Mouse (Mus musculus): Measurements from ENCODE around the gene St6galnac3. TPM values are rescaled to one million over a fixed set of nuclear protein-coding genes. Genes with fewer than 3 reads are reported as not detected.
A peak's percentile ranks its signal among the peaks of the same experiment; 100 is the strongest.

Gene St6galnac3
- polyA plus RNA-seq, 1 experiment from 2014 or later: 26.6 TPM

DNA sequence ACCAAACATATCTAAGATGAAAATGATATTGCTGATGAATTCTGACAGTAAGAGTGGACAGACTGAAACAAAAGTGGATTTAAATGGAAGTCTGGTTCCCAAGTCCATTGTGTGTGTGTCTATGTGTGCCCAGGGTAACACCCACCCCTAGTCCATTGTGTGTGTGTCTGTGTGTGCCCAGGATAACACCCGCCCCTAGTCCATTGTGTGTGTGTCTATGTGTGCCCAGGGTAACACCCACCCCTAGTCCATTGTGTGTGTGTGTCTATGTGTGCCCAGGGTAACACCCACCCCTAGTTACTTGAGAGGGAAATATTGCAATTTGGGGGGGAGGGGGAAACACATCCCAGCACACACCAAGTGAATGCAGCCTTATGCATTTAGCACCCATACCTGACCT lies 318.1 kb downstream of the St6galnac3 start:
- no peak overlapping the region for H3K4me3 ChIP-seq (replicated peaks; ENCODE audit: low read depth, low read length)
- H3K36me3 ChIP-seq (ENCODE audit: control insufficient read depth, insufficient read depth, low read length): no peaks in the 10 kb centered on the region
- no peak for DNase-seq
- no peaks in the 10 kb centered on the region for H3K27me3 ChIP-seq (ENCODE audit: control insufficient read depth, insufficient read depth, low read length)
- H3K4me2 ChIP-seq (ENCODE audit: low read length): no peak overlapping the region
- H3K27ac ChIP-seq (replicated peaks; ENCODE audit: low read depth, low read length): no peak overlapping the region
- no peak overlapping the region for H3K9ac ChIP-seq (replicated peaks; ENCODE audit: low read length)
- peaks cover 24% of the 10 kb centered on the region for H3K4me1 ChIP-seq (ENCODE audit: control insufficient read depth, insufficient read depth, low read length)
- no peaks in the 10 kb centered on the region for H3K9me3 ChIP-seq (ENCODE audit: control insufficient read depth, low read length)
- no peak for ATAC-seq (ENCODE audit: low FRiP score, low TSS enrichment)
- WGBS: 100% methylated on average over 1 of the region's 1 CpGs

DNA sequence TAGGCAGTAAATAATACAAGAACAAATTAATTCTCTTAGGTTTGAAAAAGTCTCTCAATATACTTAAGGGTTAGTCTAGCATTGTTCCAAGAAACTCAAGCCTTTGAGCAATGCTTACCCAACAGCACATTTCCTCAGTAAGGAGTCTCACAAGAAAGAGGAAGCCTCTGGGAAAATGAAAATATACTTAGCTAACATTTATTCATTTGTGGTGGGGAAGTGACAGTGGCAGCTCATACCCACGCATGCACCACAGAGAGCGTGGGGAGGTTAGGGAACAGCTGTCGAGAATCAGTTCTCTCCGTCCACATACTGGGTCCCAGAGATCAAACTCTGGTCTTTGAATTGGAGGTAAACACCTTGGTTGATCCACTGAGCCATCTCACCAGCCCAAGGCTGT lies 318.8 kb downstream of the St6galnac3 start:
- no peak overlapping the region for H3K9ac ChIP-seq (replicated peaks; ENCODE audit: low read length)
- H3K27ac ChIP-seq (replicated peaks; ENCODE audit: low read depth, low read length): peak overlapping the region; percentile 33; the same call in 1 of the 2 replicates
- H3K4me3 ChIP-seq (replicated peaks; ENCODE audit: low read depth, low read length): no peak overlapping the region
- peaks cover 24% of the 10 kb centered on the region for H3K4me1 ChIP-seq (ENCODE audit: control insufficient read depth, insufficient read depth, low read length)
- H3K36me3 ChIP-seq (ENCODE audit: control insufficient read depth, insufficient read depth, low read length): no peaks in the 10 kb centered on the region
- ATAC-seq (ENCODE audit: low FRiP score, low TSS enrichment): no peak
- no peak for DNase-seq
- no peaks in the 10 kb centered on the region for H3K27me3 ChIP-seq (ENCODE audit: control insufficient read depth, insufficient read depth, low read length)
- no peaks in the 10 kb centered on the region for H3K9me3 ChIP-seq (ENCODE audit: control insufficient read depth, low read length)
- H3K4me2 ChIP-seq (ENCODE audit: low read length): no peak overlapping the region
- 76% methylated on average over 4 of the region's 4 CpGs for WGBS

DNA sequence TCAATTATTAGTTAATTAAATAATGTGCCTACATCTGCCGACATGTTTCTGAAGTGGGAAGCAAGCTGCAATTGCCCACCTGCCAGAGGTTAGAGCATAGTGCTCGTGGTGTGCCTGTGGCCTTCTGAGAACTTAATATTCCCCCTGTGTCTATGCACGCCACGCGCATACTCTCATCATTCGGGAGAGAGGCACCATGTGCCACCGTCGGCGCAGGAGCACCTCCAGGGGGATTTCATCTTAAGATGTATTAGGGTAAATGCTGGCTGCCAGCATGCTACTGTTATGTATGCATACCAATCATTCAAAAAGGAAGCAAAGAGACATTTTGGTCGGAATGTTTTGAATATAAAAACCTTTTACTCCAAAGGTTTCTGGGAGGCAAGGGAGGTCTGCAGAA lies 319.3 kb downstream of the St6galnac3 start:
- H3K4me1 ChIP-seq (ENCODE audit: control insufficient read depth, insufficient read depth, low read length): peaks cover 24% of the 10 kb centered on the region
- 31% methylated on average over 10 of the region's 10 CpGs for WGBS
- H3K4me3 ChIP-seq (replicated peaks; ENCODE audit: low read depth, low read length): no peak overlapping the region
- H3K9me3 ChIP-seq (ENCODE audit: control insufficient read depth, low read length): no peaks in the 10 kb centered on the region
- peak overlapping the region; percentile 33 for H3K27ac ChIP-seq (replicated peaks; ENCODE audit: low read depth, low read length)
- H3K9ac ChIP-seq (replicated peaks; ENCODE audit: low read length): no peak overlapping the region
- DNase-seq (peak; percentile 61), ATAC-seq (ENCODE audit: low FRiP score, low TSS enrichment) (no peak)
- H3K4me2 ChIP-seq (ENCODE audit: low read length): no peak overlapping the region
- no peaks in the 10 kb centered on the region for H3K27me3 ChIP-seq (ENCODE audit: control insufficient read depth, insufficient read depth, low read length)
- H3K36me3 ChIP-seq (ENCODE audit: control insufficient read depth, insufficient read depth, low read length): no peaks in the 10 kb centered on the region

DNA sequence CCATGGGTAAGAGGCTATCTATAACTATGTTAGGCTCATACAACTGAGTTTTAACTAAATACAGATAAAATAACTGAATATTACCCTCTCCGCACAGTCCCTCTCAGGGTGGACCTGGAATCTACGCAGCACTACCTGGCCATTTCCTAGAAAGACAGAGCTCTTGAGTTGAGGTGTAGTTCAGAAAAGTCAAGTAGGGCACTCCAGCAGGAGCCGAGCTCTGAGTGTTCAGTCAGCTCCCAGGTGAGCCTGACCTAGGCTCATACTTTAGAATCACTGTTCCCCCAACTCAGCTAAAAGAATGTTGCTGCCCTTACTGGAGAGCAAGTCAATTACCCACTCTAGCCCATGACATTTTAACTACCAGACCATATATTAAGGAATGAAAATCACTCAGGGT lies 324.7 kb downstream of the St6galnac3 start:
- no peak overlapping the region for H3K4me3 ChIP-seq (replicated peaks; ENCODE audit: low read depth, low read length)
- peaks cover 1% of the 10 kb centered on the region for H3K4me1 ChIP-seq (ENCODE audit: control insufficient read depth, insufficient read depth, low read length)
- H3K9me3 ChIP-seq (ENCODE audit: control insufficient read depth, low read length): no peaks in the 10 kb centered on the region
- H3K4me2 ChIP-seq (ENCODE audit: low read length): no peak overlapping the region
- no peak overlapping the region for H3K27ac ChIP-seq (replicated peaks; ENCODE audit: low read depth, low read length)
- ATAC-seq (ENCODE audit: low FRiP score, low TSS enrichment): no peak
- no peaks in the 10 kb centered on the region for H3K36me3 ChIP-seq (ENCODE audit: control insufficient read depth, insufficient read depth, low read length)
- 98% methylated on average over 3 of the region's 3 CpGs for WGBS
- no peak for DNase-seq
- H3K9ac ChIP-seq (replicated peaks; ENCODE audit: low read length): no peak overlapping the region
- no peaks in the 10 kb centered on the region for H3K27me3 ChIP-seq (ENCODE audit: control insufficient read depth, insufficient read depth, low read length)

DNA sequence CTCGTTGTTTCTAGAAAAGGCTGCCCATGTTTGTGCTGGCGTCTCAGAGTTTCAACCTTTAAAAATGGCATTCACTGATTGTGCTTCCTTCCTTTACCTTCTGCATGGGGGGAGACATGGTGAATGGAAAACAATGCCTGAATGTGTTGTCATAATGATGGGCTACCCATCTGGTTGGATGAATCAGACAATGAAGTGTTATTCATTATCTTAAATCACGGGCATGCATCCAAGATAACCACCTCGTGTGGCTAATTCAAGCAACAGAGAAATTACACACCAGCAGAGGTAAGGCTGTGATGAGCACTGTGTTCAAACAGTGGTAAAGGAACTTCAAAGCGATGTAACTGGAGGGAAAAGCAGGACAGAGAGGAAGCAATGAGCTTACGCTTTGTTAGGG lies 325.4 kb downstream of the St6galnac3 start:
- Histone ChIP-seq H3K27ac (replicated peaks; ENCODE audit: low read depth, low read length) (no peak overlapping the region), H3K27me3 (ENCODE audit: control insufficient read depth, insufficient read depth, low read length) (no peaks in the 10 kb centered on the region), H3K4me3 (replicated peaks; ENCODE audit: low read depth, low read length) (no peak overlapping the region), H3K9ac (replicated peaks; ENCODE audit: low read length) (no peak overlapping the region), H3K4me1 (ENCODE audit: control insufficient read depth, insufficient read depth, low read length) (no peaks in the 10 kb centered on the region), H3K36me3 (ENCODE audit: control insufficient read depth, insufficient read depth, low read length) (no peaks in the 10 kb centered on the region), H3K9me3 (ENCODE audit: control insufficient read depth, low read length) (no peaks in the 10 kb centered on the region), H3K4me2 (ENCODE audit: low read length) (no peak overlapping the region)
- ATAC-seq (ENCODE audit: low FRiP score, low TSS enrichment) (no peak), DNase-seq (no peak)
- 84% methylated on average over 6 of the region's 6 CpGs for WGBS

DNA sequence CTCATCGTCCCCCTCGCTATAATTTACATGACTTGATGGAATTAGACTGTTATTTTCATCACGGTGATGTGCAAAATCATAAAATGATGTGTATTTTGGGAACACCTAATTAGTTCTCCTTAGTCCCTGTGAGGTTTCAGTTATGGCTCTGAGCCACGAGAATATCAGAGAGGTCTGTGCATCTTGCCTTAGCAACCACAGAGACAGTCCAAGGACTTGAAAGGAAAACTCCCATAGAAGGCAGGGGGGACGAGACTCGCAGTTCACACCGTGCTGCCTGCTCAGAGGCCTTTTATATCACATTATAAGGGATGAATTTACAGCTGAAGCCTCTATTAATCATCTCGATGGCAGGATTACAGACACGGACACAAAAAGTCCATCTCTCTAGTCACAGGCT lies 327.2 kb downstream of the St6galnac3 start:
- Histone ChIP-seq H3K4me3 (replicated peaks; ENCODE audit: low read depth, low read length) (no peak overlapping the region), H3K27me3 (ENCODE audit: control insufficient read depth, insufficient read depth, low read length) (no peaks in the 10 kb centered on the region), H3K36me3 (ENCODE audit: control insufficient read depth, insufficient read depth, low read length) (no peaks in the 10 kb centered on the region), H3K27ac (replicated peaks; ENCODE audit: low read depth, low read length) (no peak overlapping the region), H3K9ac (replicated peaks; ENCODE audit: low read length) (no peak overlapping the region), H3K4me2 (ENCODE audit: low read length) (no peak overlapping the region), H3K4me1 (ENCODE audit: control insufficient read depth, insufficient read depth, low read length) (no peaks in the 10 kb centered on the region), H3K9me3 (ENCODE audit: control insufficient read depth, low read length) (no peaks in the 10 kb centered on the region)
- ATAC-seq (ENCODE audit: low FRiP score, low TSS enrichment) (no peak), DNase-seq (peak; percentile 35)
- 56% methylated on average over 9 of the region's 9 CpGs for WGBS

DNA sequence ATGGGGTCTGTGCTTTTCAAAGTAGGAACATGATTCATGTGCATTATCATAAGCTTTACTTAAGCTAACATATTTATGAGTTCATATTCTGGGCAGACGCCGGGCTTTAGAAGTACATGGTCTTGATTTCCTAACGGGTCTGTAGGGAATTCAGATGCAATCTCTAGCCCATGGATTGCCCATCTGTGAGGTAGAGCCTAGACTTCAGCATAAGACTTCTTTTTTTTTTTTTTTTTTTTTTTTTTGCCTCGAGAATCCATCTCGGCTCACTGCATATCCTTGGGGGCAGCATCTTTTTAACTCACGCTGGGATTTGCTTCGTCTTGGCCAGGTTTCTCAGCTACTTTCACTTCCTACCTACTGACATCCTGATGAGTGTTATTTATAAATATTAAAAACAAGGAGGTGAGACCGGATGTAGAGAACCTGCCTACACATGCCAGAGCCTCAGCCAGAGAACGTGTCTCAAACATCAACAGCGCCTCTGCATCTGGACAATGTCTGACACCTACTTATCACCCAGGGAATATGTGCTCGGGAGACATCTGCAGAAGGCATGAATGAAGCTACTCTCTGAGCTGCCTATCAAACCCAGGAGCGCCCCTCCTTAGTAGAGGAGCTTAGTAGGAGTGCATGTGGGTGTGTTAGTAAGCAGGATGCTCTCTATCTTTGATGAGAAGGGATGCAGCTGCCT lies 328.5 kb downstream of the St6galnac3 start:
- no peak overlapping the region for H3K9ac ChIP-seq (replicated peaks; ENCODE audit: low read length)
- H3K9me3 ChIP-seq (ENCODE audit: control insufficient read depth, low read length): no peaks in the 10 kb centered on the region
- no peak overlapping the region for H3K4me3 ChIP-seq (replicated peaks; ENCODE audit: low read depth, low read length)
- no peak overlapping the region for H3K27ac ChIP-seq (replicated peaks; ENCODE audit: low read depth, low read length)
- 70% methylated on average over 12 of the region's 12 CpGs for WGBS
- DNase-seq: no peak
- no peaks in the 10 kb centered on the region for H3K36me3 ChIP-seq (ENCODE audit: control insufficient read depth, insufficient read depth, low read length)
- no peaks in the 10 kb centered on the region for H3K27me3 ChIP-seq (ENCODE audit: control insufficient read depth, insufficient read depth, low read length)
- no peak overlapping the region for H3K4me2 ChIP-seq (ENCODE audit: low read length)
- no peak for ATAC-seq (ENCODE audit: low FRiP score, low TSS enrichment)
- H3K4me1 ChIP-seq (ENCODE audit: control insufficient read depth, insufficient read depth, low read length): no peaks in the 10 kb centered on the region

DNA sequence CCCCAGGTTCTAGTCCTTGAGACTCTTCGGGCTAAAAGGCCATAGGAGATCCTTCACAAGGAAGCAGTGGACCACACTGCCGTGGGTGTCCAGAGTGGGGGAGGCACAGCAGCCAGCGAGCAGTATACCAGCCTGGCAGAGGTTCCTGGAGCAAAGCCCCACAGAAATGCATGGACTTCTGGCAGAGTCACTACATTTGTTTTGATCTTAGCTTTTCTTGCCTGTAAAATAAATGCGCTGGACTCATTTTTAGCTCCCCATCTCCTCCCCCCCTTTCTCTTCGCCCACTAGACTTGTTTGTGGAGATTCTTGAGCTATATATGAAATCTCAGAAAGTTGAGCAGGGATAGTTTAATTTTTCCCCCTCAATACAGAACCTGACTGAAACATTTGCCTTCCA lies 329.6 kb downstream of the St6galnac3 start:
- H3K27me3 ChIP-seq (ENCODE audit: control insufficient read depth, insufficient read depth, low read length): no peaks in the 10 kb centered on the region
- ATAC-seq (ENCODE audit: low FRiP score, low TSS enrichment): no peak
- DNase-seq: no peak
- H3K4me3 ChIP-seq (replicated peaks; ENCODE audit: low read depth, low read length): no peak overlapping the region
- H3K9ac ChIP-seq (replicated peaks; ENCODE audit: low read length): no peak overlapping the region
- H3K4me1 ChIP-seq (ENCODE audit: control insufficient read depth, insufficient read depth, low read length): no peaks in the 10 kb centered on the region
- H3K27ac ChIP-seq (replicated peaks; ENCODE audit: low read depth, low read length): no peak overlapping the region
- H3K9me3 ChIP-seq (ENCODE audit: control insufficient read depth, low read length): no peaks in the 10 kb centered on the region
- no peaks in the 10 kb centered on the region for H3K36me3 ChIP-seq (ENCODE audit: control insufficient read depth, insufficient read depth, low read length)
- H3K4me2 ChIP-seq (ENCODE audit: low read length): no peak overlapping the region
- 89% methylated on average over 5 of the region's 5 CpGs for WGBS

DNA sequence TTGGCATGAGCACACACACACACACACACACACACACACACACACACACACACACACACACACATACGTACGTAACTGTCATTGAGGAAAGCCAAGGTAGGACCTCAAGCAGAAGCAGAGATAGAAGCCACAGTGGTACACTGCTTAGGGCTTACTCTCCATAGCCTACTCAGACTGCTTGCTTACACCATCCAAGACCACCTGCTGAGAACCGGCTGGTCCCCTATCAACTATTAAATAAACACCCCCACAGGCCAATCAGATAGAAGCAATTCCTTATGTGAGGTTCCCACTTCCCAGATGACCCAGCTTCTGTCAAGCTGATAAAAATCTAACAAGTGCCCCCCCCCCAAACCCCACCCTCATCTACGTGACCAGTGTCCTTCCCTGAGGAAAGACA lies 330.2 kb downstream of the St6galnac3 start:
- Histone ChIP-seq H3K4me1 (ENCODE audit: control insufficient read depth, insufficient read depth, low read length) (no peaks in the 10 kb centered on the region), H3K36me3 (ENCODE audit: control insufficient read depth, insufficient read depth, low read length) (no peaks in the 10 kb centered on the region), H3K4me3 (replicated peaks; ENCODE audit: low read depth, low read length) (no peak overlapping the region), H3K9me3 (ENCODE audit: control insufficient read depth, low read length) (no peaks in the 10 kb centered on the region), H3K9ac (replicated peaks; ENCODE audit: low read length) (no peak overlapping the region), H3K27ac (replicated peaks; ENCODE audit: low read depth, low read length) (no peak overlapping the region), H3K27me3 (ENCODE audit: control insufficient read depth, insufficient read depth, low read length) (no peaks in the 10 kb centered on the region), H3K4me2 (ENCODE audit: low read length) (no peak overlapping the region)
- DNase-seq (no peak), ATAC-seq (ENCODE audit: low FRiP score, low TSS enrichment) (no peak)
- WGBS: 89% methylated on average over 4 of the region's 4 CpGs

Data from midbrain, embryonic 14.5 days (tissue).